Mouse (Mus musculus): Measurements from ENCODE around the gene Mapkapk5. TPM values are rescaled to one million over a fixed set of nuclear protein-coding genes. Genes with fewer than 3 reads are reported as not detected.

Mapkapk5 gene
- polyA plus RNA-seq, 1 experiment from 2014 or later: 59.8 TPM

DNA sequence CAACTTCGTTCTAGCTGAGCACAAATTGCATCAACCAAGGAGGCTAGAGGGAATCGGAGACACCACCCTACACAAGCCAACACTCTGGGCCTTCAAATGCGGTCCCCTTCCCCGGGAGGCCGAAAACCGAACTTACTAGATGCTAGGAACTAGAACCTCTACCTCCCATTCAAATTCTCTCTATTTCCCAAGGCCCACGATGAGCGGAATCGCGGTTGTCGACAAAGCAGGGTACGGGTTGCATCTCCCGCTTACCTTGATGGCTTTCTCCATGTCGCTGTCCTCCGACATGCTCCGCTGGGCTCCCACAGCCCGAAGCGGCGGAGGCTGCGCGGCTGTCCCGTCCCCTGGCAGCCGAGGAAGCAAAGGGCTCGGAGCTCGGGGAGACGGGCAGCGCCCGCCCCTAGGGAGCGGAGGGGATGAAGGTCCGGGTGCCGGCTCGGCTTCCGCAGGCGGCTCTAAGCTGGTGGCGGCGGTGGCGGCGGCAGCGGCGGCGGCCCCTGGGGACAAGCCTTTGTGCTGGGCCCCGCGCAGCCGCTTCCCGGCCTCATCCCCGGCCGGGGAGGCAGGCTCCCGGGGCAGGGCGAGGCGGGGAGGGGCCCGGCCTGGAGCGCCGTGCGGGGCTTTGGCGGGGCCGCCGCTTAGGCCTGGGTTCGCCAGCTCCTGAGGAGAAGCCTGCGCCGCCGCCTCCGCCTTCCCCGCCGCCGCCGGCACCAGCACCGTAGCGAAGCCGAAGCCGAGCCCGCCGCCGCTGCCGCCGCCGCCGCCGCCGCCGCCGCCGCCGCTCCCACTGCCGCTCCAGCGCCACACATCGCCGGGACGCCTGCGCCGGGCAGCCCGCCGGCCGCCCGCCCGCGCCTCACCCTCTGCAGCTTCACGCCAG is 554 bp downstream of the Mapkapk5 start, which contains the start of the genes Adam1a and Gm42878:
Adam1a (minus strand) TSS at position 573 of the 883 bp plus-strand sequence.
Gm42878 (minus strand) TSS at position 573 of the 883 bp plus-strand sequence.
- H3K4me2 ChIP-seq: peak within 1 kb of the TSS; percentile 97
- no peaks in the 10 kb centered on the region for H3K36me3 ChIP-seq (ENCODE audit: control insufficient read depth, insufficient read depth, low read length)
- H3K4me3 ChIP-seq (ENCODE audit: low read depth, low read length): peak within 1 kb of the TSS; percentile 80
- DNase-seq (ENCODE audit: low spot score) (peak; percentile 59), ATAC-seq (replicated peaks; ENCODE audit: low FRiP score) (peak; percentile 66)
- WGBS: 1% methylated on average over 68 of the region's 97 CpGs
- H3K27me3 ChIP-seq (replicated peaks; ENCODE audit: control insufficient read depth, insufficient read depth, low read length): no peaks in the 10 kb centered on the region
- H3K9me3 ChIP-seq (ENCODE audit: control insufficient read depth, low read length): no peaks in the 10 kb centered on the region
- peaks cover 16% of the 10 kb centered on the region for H3K4me1 ChIP-seq (replicated peaks; ENCODE audit: control insufficient read depth, insufficient read depth, low read length)
- peak within 1 kb of the TSS; percentile 85 for H3K27ac ChIP-seq (ENCODE audit: low read depth, low read length)
- peak within 1 kb of the TSS; percentile 85 for H3K9ac ChIP-seq (ENCODE audit: low read depth, low read length)

DNA sequence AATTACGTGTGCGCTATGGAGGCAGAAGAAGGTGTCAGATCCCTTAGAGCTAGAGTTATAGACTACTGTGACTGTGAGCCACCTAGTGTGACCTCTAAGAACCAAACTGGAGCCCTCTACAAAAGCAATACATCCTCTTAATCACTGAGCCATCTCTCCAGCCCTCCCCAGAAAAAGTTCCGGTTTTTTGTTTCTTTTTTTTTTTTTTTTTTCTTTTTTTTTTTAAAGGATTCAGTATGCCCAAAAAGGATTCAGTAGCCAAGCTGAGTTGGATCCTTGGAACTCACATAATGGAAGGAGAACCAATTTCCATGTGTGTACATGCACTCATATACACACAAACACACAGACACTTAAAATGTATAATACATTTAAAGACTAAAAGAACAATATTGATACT is 2.3 kb downstream of the Mapkapk5 start:
- Histone ChIP-seq H3K9ac (ENCODE audit: low read depth, low read length) (no peak overlapping the region), H3K27ac (ENCODE audit: low read depth, low read length) (no peak overlapping the region), H3K4me3 (ENCODE audit: low read depth, low read length) (no peak overlapping the region), H3K4me2 (peak overlapping the region; percentile 97; the same call in 1 of the 2 replicates), H3K4me1 (replicated peaks; ENCODE audit: control insufficient read depth, insufficient read depth, low read length) (peaks cover 16% of the 10 kb centered on the region), H3K9me3 (ENCODE audit: control insufficient read depth, low read length) (no peaks in the 10 kb centered on the region), H3K36me3 (ENCODE audit: control insufficient read depth, insufficient read depth, low read length) (peaks cover 4% of the 10 kb centered on the region; the same call in 1 of the 2 replicates), H3K27me3 (replicated peaks; ENCODE audit: control insufficient read depth, insufficient read depth, low read length) (no peaks in the 10 kb centered on the region)
- 76% methylated on average over 3 of the region's 3 CpGs for WGBS
- no peak for ATAC-seq (replicated peaks; ENCODE audit: low FRiP score)
- DNase-seq (ENCODE audit: low spot score): no peak

GRCm38 (mm10) chr5:121541235-121541634 is 4.5 kb downstream of the Mapkapk5 start:
- DNase-seq (ENCODE audit: low spot score) (no peak), ATAC-seq (replicated peaks; ENCODE audit: low FRiP score) (no peak)
- WGBS: 85% methylated on average over 7 of the region's 7 CpGs
- Histone ChIP-seq H3K9me3 (ENCODE audit: control insufficient read depth, low read length) (no peaks in the 10 kb centered on the region), H3K27me3 (replicated peaks; ENCODE audit: control insufficient read depth, insufficient read depth, low read length) (no peaks in the 10 kb centered on the region), H3K4me3 (ENCODE audit: low read depth, low read length) (no peak overlapping the region), H3K9ac (ENCODE audit: low read depth, low read length) (no peak overlapping the region), H3K27ac (ENCODE audit: low read depth, low read length) (no peak overlapping the region), H3K36me3 (ENCODE audit: control insufficient read depth, insufficient read depth, low read length) (peaks cover 4% of the 10 kb centered on the region; the same call in 1 of the 2 replicates), H3K4me1 (replicated peaks; ENCODE audit: control insufficient read depth, insufficient read depth, low read length) (peaks cover 11% of the 10 kb centered on the region), H3K4me2 (no peak overlapping the region)

GRCm38 (mm10) chr5:121540066-121540465 is 5.6 kb downstream of the Mapkapk5 start:
- Histone ChIP-seq H3K27me3 (replicated peaks; ENCODE audit: control insufficient read depth, insufficient read depth, low read length) (no peaks in the 10 kb centered on the region), H3K36me3 (ENCODE audit: control insufficient read depth, insufficient read depth, low read length) (peaks cover 12% of the 10 kb centered on the region), H3K4me1 (replicated peaks; ENCODE audit: control insufficient read depth, insufficient read depth, low read length) (peaks cover 22% of the 10 kb centered on the region), H3K9me3 (ENCODE audit: control insufficient read depth, low read length) (no peaks in the 10 kb centered on the region), H3K4me3 (ENCODE audit: low read depth, low read length) (no peak overlapping the region), H3K9ac (ENCODE audit: low read depth, low read length) (no peak overlapping the region), H3K27ac (ENCODE audit: low read depth, low read length) (no peak overlapping the region), H3K4me2 (no peak overlapping the region)
- DNase-seq (ENCODE audit: low spot score): no peak
- 91% methylated on average over 5 of the region's 5 CpGs for WGBS
- no peak for ATAC-seq (replicated peaks; ENCODE audit: low FRiP score)

DNA sequence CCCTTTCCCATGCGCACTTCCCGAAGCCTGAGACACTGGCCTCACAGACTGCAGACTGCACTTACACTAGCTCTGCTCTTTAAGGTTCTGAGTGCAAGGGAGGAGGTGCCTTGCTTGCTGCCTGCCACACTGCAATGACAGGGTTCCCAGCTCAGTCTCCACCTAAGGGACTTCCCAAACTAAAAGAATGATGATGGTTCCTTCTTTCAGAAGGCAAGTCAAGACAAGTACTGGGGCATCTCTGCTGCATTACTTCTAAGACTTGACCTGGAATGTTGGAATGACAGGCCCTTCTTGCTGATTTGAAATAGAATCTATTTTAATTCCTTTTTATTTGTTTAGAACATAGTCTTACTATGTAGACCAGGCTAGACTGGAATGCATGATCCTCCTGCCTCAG is 8.1 kb downstream of the Mapkapk5 start:
- 95% methylated on average over 2 of the region's 2 CpGs for WGBS
- H3K9ac ChIP-seq (ENCODE audit: low read depth, low read length): no peak overlapping the region
- DNase-seq (ENCODE audit: low spot score): no peak
- H3K4me2 ChIP-seq: no peak overlapping the region
- no peak overlapping the region for H3K27ac ChIP-seq (ENCODE audit: low read depth, low read length)
- H3K36me3 ChIP-seq (ENCODE audit: control insufficient read depth, insufficient read depth, low read length): peaks cover 28% of the 10 kb centered on the region
- H3K4me3 ChIP-seq (ENCODE audit: low read depth, low read length): no peak overlapping the region
- H3K9me3 ChIP-seq (ENCODE audit: control insufficient read depth, low read length): no peaks in the 10 kb centered on the region
- peaks cover 15% of the 10 kb centered on the region for H3K4me1 ChIP-seq (replicated peaks; ENCODE audit: control insufficient read depth, insufficient read depth, low read length)
- no peaks in the 10 kb centered on the region for H3K27me3 ChIP-seq (replicated peaks; ENCODE audit: control insufficient read depth, insufficient read depth, low read length)
- no peak for ATAC-seq (replicated peaks; ENCODE audit: low FRiP score)

- DNase-seq (ENCODE audit: low spot score): no peak
- H3K9ac ChIP-seq (ENCODE audit: low read depth, low read length): no peak overlapping the region
- H3K4me1 ChIP-seq (replicated peaks; ENCODE audit: control insufficient read depth, insufficient read depth, low read length): peaks cover 11% of the 10 kb centered on the region
- H3K27ac ChIP-seq (ENCODE audit: low read depth, low read length): no peak overlapping the region
- H3K36me3 ChIP-seq (ENCODE audit: control insufficient read depth, insufficient read depth, low read length): peaks cover 30% of the 10 kb centered on the region
- no peak overlapping the region for H3K4me3 ChIP-seq (ENCODE audit: low read depth, low read length)
- ATAC-seq (replicated peaks; ENCODE audit: low FRiP score): no peak
- no peaks in the 10 kb centered on the region for H3K9me3 ChIP-seq (ENCODE audit: control insufficient read depth, low read length)
- H3K4me2 ChIP-seq: no peak overlapping the region
- no peaks in the 10 kb centered on the region for H3K27me3 ChIP-seq (replicated peaks; ENCODE audit: control insufficient read depth, insufficient read depth, low read length)
- WGBS: 80% methylated on average over 7 of the region's 7 CpGs
Observed at GRCm38 (mm10) chr5:121536921-121537555, 8.7 kb downstream of the Mapkapk5 start.

DNA sequence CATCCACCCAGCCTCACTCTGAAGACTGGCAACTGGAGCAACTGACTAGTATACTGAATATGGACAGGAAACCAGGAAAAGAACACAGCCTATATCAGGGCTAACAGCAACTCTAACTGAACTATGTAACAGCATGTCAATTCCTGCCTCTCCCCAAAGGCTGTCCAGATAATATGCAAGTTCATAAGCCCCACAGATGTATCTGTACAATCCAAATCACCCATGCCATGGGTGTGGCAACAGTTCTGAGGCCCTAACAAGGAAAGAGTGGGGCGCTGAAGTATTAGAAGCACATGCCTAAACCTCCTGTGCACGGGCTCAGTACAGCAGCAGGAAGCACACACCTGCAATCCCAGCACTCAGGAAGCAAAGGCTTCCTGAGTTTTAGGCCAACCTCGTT is 10.6 kb downstream of the Mapkapk5 start:
- WGBS: 63% methylated on average over 3 of the region's 3 CpGs
- Histone ChIP-seq H3K4me2 (peak overlapping the region; percentile 46), H3K27ac (ENCODE audit: low read depth, low read length) (peak overlapping the region; percentile 65), H3K9ac (ENCODE audit: low read depth, low read length) (no peak overlapping the region), H3K27me3 (replicated peaks; ENCODE audit: control insufficient read depth, insufficient read depth, low read length) (no peaks in the 10 kb centered on the region), H3K36me3 (ENCODE audit: control insufficient read depth, insufficient read depth, low read length) (peaks cover 40% of the 10 kb centered on the region), H3K4me3 (ENCODE audit: low read depth, low read length) (no peak overlapping the region; the same call in 1 of the 2 replicates), H3K9me3 (ENCODE audit: control insufficient read depth, low read length) (no peaks in the 10 kb centered on the region), H3K4me1 (replicated peaks; ENCODE audit: control insufficient read depth, insufficient read depth, low read length) (peaks cover 11% of the 10 kb centered on the region)
- ATAC-seq (replicated peaks; ENCODE audit: low FRiP score) (peak; percentile 95), DNase-seq (ENCODE audit: low spot score) (no peak)

DNA sequence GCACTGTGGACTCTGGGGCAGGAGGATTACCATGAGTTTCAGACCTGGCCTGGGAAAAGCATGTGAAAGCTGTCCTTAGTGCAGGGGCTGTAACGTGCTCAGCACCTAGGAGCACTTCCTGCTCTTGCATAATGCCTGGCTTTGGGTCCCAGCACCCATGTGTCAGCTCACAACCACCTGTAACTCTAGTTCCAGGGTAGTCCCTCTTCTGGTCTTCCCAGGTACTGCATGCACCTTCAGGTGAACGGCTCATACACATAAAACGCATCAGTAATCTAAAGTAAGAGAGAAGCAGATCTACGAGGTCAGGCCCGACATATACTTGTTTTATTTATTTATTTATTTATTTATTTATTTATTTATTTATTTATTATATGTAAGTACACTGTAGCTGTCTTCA is 11.2 kb downstream of the Mapkapk5 start:
- H3K27me3 ChIP-seq (replicated peaks; ENCODE audit: control insufficient read depth, insufficient read depth, low read length): no peaks in the 10 kb centered on the region
- peaks cover 11% of the 10 kb centered on the region for H3K4me1 ChIP-seq (replicated peaks; ENCODE audit: control insufficient read depth, insufficient read depth, low read length)
- H3K4me2 ChIP-seq: no peak overlapping the region
- no peak overlapping the region for H3K4me3 ChIP-seq (ENCODE audit: low read depth, low read length)
- 86% methylated on average over 5 of the region's 5 CpGs for WGBS
- DNase-seq (ENCODE audit: low spot score) (no peak), ATAC-seq (replicated peaks; ENCODE audit: low FRiP score) (no peak)
- H3K27ac ChIP-seq (ENCODE audit: low read depth, low read length): peak overlapping the region; percentile 65
- no peak overlapping the region for H3K9ac ChIP-seq (ENCODE audit: low read depth, low read length)
- H3K9me3 ChIP-seq (ENCODE audit: control insufficient read depth, low read length): no peaks in the 10 kb centered on the region
- H3K36me3 ChIP-seq (ENCODE audit: control insufficient read depth, insufficient read depth, low read length): peaks cover 45% of the 10 kb centered on the region
